Mouse (Mus musculus) megakaryocyte, embryonic 14.5 days (primary cell): ENCODE results near the gene Clrn1. TPM values are rescaled to one million over a fixed set of nuclear protein-coding genes. Genes with fewer than 3 reads are reported as not detected.

ENCODE experiments used
- H3K27me3 ChIP-seq: replicated peaks from 2 replicates; pipeline ENCODE3; 2012; ENCODE audit warnings: inconsistent platforms
- H3K36me3 ChIP-seq: replicated peaks from 2 replicates; pipeline ENCODE3; 2012; ENCODE audit warnings: low read length, inconsistent platforms, mixed read lengths
- H3K4me1 ChIP-seq: 2 replicates; pipeline ENCODE4 v1.6.1; 2012; ENCODE audit warnings: inconsistent platforms
- H3K4me3 ChIP-seq: replicated peaks from 2 replicates; pipeline ENCODE3; 2012; ENCODE audit warnings: moderate library complexity, mild to moderate bottlenecking, inconsistent platforms
- H3K9me3 ChIP-seq: 2 replicates; pipeline ENCODE4 v1.6.1; 2012; ENCODE audit warnings: inconsistent platforms
- FLI1 ChIP-seq: IDR thresholded peaks from 2 replicates; pipeline ENCODE4 v1.6.1; 2012; ENCODE audit warnings: low read length, inconsistent platforms, mixed read lengths
- GATA1 ChIP-seq: IDR thresholded peaks from 3 replicates; pipeline ENCODE4 v1.6.1; 2012; ENCODE audit warnings: mixed read lengths, low read length, inconsistent platforms, borderline replicate concordance
- polyA plus RNA-seq: library from polyadenylated mRNA; stranded (reverse); fragments of >175 nt; gene quantifications from 2 replicates; pipeline ENCODE4 v1.2.3, GENCODE M21; 2012; ENCODE audit warnings: low replicate concordance; ENCODE audit not compliant: insufficient read depth

Clrn1 gene
- polyA plus RNA-seq, 1 experiment, result not detected

DNA sequence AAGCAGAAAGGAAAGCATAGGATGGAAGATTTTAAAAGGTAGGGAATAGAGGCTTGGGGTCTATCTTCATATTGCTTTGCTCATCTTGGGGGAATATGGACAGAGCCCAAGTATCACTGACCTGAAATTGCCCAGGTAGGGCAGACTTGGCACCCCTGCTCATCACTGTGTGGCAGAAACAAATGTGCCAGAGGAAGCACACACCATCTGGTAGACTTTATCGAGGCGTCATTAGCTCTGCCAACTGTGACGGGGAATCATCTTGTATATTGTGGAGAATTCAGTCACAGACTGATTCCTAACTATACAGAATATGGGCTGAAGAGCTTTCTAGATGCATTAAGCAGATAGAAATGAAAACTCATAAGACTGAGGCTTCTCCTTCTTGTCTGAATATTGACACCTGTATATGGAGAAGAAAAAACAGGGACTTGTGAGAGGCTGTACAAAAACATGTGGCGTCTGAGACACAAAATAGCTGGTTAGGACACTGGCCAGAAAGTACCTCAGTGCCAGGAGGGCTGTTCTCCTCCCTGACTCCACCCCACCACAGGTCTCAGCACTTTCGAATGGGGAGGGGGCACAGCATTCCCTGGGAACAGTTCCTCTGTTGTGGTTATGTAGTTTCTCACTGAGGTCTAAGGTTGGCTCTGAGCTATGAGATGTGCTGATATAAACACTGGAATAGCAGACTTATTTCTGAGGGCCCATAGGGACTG, 51.5 kb downstream of the Clrn1 start:
- no peaks in the 10 kb centered on the region for H3K4me1 ChIP-seq
- H3K27me3 ChIP-seq, result peaks cover 5% of the 10 kb centered on the region
- TF ChIP-seq GATA1 (no peak), FLI1 (no peak)
- H3K9me3 ChIP-seq, result no peaks in the 10 kb centered on the region
- H3K36me3 ChIP-seq, result no peaks in the 10 kb centered on the region
- H3K4me3 ChIP-seq, result no peak overlapping the region

DNA sequence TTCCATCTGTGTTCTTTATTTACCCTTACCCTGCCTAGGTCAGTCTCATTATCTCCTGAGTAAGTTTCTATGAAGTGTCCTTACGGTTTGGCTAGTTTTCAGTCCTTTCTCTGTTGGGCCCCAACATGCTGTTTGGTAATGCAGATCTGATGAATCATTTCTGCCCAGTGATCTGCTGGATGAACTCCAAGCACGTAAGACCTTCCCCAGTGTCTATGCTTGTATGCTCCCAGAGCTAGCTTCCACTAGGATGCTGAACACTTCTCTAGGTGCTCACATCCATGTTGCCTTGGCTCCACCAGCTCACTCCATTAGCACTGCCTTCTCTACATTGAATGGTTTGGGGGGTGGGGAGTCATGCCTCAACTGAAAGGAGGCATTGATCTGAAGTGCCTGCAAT, 52.3 kb downstream of the Clrn1 start:
- TF ChIP-seq FLI1, result no peak
- TF ChIP-seq GATA1, result no peak
- Histone ChIP-seq H3K4me1 (no peaks in the 10 kb centered on the region), H3K27me3 (peaks cover 5% of the 10 kb centered on the region), H3K4me3 (no peak overlapping the region), H3K9me3 (no peaks in the 10 kb centered on the region), H3K36me3 (no peaks in the 10 kb centered on the region)

DNA sequence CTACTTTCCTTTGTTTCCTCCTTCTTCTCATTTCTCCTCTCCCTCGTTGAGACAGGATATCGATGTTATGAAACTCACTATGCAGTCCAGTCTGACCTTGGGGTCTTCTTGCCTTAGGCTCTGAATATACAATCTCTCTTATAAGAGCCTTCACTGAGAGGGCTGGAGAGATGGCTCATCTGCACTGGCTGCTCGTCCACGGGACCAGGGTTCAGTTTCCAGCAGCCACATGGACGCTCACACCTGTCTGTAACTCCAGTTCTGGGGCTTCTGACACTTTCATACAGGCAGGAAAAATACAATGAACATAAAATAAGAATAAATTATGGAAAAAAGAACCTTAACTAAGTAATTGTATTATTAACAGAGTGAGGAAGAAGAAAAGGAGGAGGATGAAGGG, 53.6 kb downstream of the Clrn1 start:
- Histone ChIP-seq H3K9me3 (no peaks in the 10 kb centered on the region), H3K27me3 (peaks cover 5% of the 10 kb centered on the region), H3K4me1 (no peaks in the 10 kb centered on the region), H3K4me3 (no peak overlapping the region), H3K36me3 (no peaks in the 10 kb centered on the region)
- TF ChIP-seq GATA1 (no peak), FLI1 (no peak)

DNA sequence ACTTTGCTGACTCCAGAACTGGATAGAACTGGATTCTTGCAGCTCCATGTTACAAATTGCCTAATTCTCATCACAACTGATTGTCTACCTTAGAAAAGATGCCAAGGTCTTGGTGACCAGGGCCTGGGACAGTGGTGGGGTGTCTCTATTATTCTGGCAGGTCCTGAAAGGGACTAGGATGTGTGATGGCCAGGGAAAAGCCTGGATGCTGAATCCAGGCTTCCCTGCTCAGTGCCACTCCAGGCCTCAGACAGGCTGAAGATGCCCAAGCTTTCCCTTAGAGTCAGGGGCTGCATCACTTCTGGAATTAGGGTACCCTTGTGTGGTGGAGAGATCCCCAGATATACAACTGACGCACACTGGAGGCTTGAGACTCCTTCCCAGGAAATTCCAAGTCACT, 55.2 kb downstream of the Clrn1 start:
- no peaks in the 10 kb centered on the region for H3K9me3 ChIP-seq
- no peaks in the 10 kb centered on the region for H3K4me1 ChIP-seq
- TF ChIP-seq FLI1 (no peak), GATA1 (no peak)
- no peak overlapping the region for H3K4me3 ChIP-seq
- peaks cover 5% of the 10 kb centered on the region for H3K27me3 ChIP-seq
- no peaks in the 10 kb centered on the region for H3K36me3 ChIP-seq

DNA sequence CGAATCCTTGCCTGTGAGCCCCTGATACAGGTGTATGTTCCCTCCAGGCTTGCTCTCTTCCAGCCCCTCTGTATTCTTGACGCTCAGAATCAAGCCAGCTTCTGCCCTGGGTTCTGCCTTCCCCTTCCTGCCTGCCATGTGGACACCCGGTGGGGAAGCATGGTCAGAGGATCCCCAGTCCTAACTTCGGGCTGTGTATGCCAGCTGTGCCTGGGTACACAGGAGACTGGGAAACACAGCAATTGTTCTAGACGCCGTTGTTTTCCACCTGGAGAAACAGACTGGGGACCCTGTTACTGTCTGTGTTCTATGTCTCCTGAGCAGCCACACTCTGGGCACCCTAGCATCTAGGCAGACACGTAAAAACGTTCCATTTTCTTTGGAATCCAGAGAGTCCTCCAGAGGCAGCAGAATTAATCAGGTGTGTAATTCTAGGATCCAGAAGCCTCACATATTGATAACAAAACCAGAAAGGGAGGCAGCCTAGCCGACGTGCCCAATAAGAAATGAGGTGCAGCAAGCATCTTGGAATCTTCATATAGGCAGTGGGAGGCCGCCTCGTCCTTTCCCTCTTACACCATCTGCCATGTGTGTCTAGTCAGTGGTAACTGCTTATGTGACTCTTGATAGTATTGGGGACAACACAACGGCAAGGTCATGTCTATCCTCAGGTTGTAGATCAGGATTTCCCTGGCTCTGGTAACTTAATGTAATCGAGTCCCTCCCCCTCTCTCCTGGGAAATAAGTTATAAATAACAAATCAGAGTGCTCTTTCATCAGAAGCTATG, 56.6 kb downstream of the Clrn1 start:
- no peaks in the 10 kb centered on the region for H3K9me3 ChIP-seq
- TF ChIP-seq FLI1 (no peak), GATA1 (no peak)
- H3K4me1 ChIP-seq, result no peaks in the 10 kb centered on the region
- no peaks in the 10 kb centered on the region for H3K36me3 ChIP-seq
- peaks cover 5% of the 10 kb centered on the region for H3K27me3 ChIP-seq
- H3K4me3 ChIP-seq, result no peak overlapping the region

DNA sequence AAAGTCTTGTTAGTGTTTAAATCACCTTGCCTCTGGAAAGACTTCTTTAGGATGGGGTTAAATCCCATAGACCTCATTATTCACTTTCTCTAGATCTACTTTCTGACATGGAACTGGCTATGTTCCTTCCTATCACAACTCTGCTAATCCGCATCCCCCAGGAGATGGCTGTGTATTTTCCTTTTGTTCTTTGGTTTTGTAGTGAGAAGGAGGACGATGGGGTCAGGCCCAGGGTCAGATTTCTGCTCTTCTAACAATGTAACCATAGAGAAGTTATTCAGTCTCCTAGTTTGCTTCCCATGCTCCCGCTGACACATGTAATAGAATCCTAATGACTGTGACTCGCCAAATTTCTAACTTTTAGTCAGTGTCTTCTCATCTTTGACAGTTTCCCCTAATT, 58.9 kb downstream of the Clrn1 start:
- H3K4me1 ChIP-seq, result no peaks in the 10 kb centered on the region
- H3K36me3 ChIP-seq, result no peaks in the 10 kb centered on the region
- TF ChIP-seq FLI1 (no peak), GATA1 (no peak)
- peaks cover 2% of the 10 kb centered on the region for H3K27me3 ChIP-seq
- H3K4me3 ChIP-seq, result no peak overlapping the region
- H3K9me3 ChIP-seq, result no peaks in the 10 kb centered on the region

DNA sequence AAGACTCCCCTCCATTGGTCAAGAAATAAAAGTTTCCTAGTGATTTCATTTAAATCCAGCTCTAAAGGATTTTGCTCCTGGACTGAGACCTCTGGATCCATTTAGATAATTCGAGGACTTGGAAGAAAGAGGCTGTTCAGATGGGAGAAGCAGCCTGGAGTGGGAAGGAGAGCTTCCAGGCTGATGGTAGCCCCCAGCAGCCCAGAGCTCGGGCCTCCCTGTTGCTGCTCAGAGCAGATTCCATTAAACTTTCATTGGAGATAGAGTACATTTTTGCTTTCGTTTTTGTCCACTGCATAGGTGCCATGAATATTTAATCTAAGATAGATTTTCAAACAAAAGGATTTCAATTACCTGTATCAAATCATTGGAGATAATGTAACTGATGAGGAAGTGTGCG, 62.9 kb downstream of the Clrn1 start, which contains the start of gene Mindy4b-ps:
Gene Mindy4b-ps (minus strand): TSS at position 101 of the 400 bp plus-strand sequence.
- no peak for TF ChIP-seq GATA1
- no peak for TF ChIP-seq FLI1
- H3K9me3 ChIP-seq, result no peaks in the 10 kb centered on the region
- no peak within 1 kb of the TSS for H3K4me3 ChIP-seq
- no peaks in the 10 kb centered on the region for H3K4me1 ChIP-seq
- peaks cover 5% of the 10 kb centered on the region for H3K27me3 ChIP-seq
- no peaks in the 10 kb centered on the region for H3K36me3 ChIP-seq

DNA sequence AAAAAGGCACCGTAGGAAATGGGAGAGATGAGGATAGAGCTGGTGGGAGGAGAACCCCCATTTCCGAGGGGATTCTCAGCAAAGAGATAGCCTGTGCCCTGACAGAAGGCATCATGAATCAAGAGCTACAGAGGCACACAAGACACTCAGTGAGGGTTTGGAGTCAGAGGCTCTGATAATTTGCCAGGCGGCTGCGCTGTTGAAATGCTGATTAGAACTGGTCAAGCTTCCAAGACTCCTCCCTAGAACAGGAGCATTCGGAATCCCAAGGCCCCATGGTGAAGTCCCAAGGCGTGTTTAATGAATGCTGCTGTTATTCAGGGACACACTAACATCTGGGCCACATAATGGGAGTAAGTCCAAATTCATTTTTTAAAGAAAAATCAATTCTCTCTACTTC, 67.8 kb downstream of the Clrn1 start:
- peaks cover 9% of the 10 kb centered on the region for H3K27me3 ChIP-seq
- H3K36me3 ChIP-seq, result no peaks in the 10 kb centered on the region

DNA sequence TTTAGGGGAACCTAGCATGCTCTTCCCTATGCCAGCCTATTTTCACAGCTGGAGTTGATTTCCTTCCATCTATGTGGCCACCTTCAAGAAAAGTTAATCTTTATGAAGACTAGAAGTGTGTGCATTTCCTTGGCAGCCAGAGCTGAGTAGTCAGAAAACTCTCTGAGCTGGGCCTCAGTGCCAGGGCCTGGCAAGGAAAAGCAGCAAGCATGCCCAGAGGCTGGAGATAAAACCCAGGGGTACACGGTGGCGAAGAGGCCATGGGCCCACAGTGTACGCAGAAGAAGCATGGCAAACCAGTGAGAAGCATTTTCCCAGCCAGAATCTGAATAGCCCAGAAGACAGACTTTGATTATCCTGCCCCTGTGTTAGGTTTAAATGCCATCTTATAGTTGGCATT, 70.9 kb downstream of the Clrn1 start:
- Histone ChIP-seq H3K36me3 (no peaks in the 10 kb centered on the region), H3K4me1 (no peaks in the 10 kb centered on the region), H3K27me3 (peaks cover 19% of the 10 kb centered on the region), H3K4me3 (no peak overlapping the region), H3K9me3 (peaks cover 3% of the 10 kb centered on the region; the same call in 1 of the 2 replicates)
- TF ChIP-seq FLI1 (no peak), GATA1 (no peak)

More for the DNA sequence above, 67.8 kb downstream of the Clrn1 start:
- TF ChIP-seq FLI1 (no peak), GATA1 (no peak)
- Histone ChIP-seq H3K4me3 (no peak overlapping the region), H3K9me3 (no peaks in the 10 kb centered on the region), H3K4me1 (no peaks in the 10 kb centered on the region)

DNA sequence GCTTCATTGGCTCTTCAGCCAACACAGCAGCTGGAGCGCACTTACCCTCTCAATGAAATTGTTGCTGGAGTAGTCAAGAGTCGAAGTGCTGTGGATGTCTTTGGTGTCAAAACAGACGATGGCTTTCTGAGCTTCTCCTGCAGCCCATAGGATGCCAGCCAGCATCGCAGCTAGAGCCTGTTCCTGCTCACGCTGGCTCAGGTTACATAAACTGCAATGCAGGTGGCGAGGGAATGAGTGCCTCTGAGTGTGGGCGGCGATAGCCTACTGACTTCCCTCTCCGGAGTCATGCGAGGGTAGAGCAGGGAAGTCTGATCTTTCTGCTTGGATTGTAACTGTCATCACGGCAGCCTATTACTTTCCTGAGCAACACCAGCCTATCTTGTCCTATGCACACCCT, 74.8 kb downstream of the Clrn1 start:
- H3K4me1 ChIP-seq, result no peaks in the 10 kb centered on the region
- H3K27me3 ChIP-seq, result peaks cover 16% of the 10 kb centered on the region
- TF ChIP-seq GATA1, result no peak
- no peak for TF ChIP-seq FLI1
- no peak overlapping the region for H3K4me3 ChIP-seq
- peaks cover 3% of the 10 kb centered on the region; the same call in 1 of the 2 replicates for H3K9me3 ChIP-seq
- H3K36me3 ChIP-seq, result no peaks in the 10 kb centered on the region
